8 mouse cellular contexts compared by ENCODE assay signal in genomic region chr10:80399191-80399972, GRCm38 (mm10). TPM values are rescaled to one million over a fixed set of nuclear protein-coding genes. Genes with fewer than 3 reads are reported as not detected.
DNase-seq lines count a peak whose midpoint lies in the region; ATAC-seq lines count a peak whose summit lies in the region.

Mbd3 (minus strand) TSS chr10:80399550.

- peak; percentile 98 for DNase-seq in WW6 (ENCODE audit: low read depth, low spot score)
- DNase-seq in cerebellum, postnatal 4 days (ENCODE audit: low spot score in 2 of 2) = peak; percentile 96 to 99
- peak; percentile 99 for DNase-seq in gastrocnemius, adult 18-20 months (ENCODE audit: low spot score)
- peak; percentile 99 for DNase-seq in left cerebral cortex, adult 18-20 months (ENCODE audit: low spot score in 2 of 2)
- DNase-seq in right cerebral cortex, adult 18-20 months = peak; percentile 100
- DNase-seq in urinary bladder, postnatal 10 days (ENCODE audit: low spot score) = peak; percentile 97

- WGBS in hindbrain, embryonic 16.5 days = under 1% methylated on average over 82 of the region's 82 CpGs
- under 1% methylated on average over 68 of the region's 82 CpGs for WGBS in macrophage (ENCODE audit: missing documents)

- peak within 1 kb of the TSS; percentile 91 for H3K9ac ChIP-seq in hindbrain, embryonic 16.5 days (ENCODE audit: low read depth, low read length)

- H3K27ac ChIP-seq in hindbrain, embryonic 16.5 days (ENCODE audit: low read depth, low read length) = peak within 1 kb of the TSS; percentile 100
- H3K27ac ChIP-seq in macrophage = peak within 1 kb of the TSS; percentile 84

- no peaks in the 10 kb centered on the region for H3K27me3 ChIP-seq in hindbrain, embryonic 16.5 days (replicated peaks; ENCODE audit: control insufficient read depth, insufficient read depth, low read length)

- peaks cover 44% of the 10 kb centered on the region for H3K79me2 ChIP-seq in macrophage (ENCODE audit: inconsistent target)

- peak within 1 kb of the TSS; percentile 74 for H3K4me3 ChIP-seq in hindbrain, embryonic 16.5 days (ENCODE audit: low read length)
- H3K4me3 ChIP-seq in macrophage (ENCODE audit: inconsistent target) = peak within 1 kb of the TSS; percentile 52

- peak; percentile 97 for ATAC-seq in hindbrain, embryonic 16.5 days

- H3K9me3 ChIP-seq in hindbrain, embryonic 16.5 days (ENCODE audit: control insufficient read depth, low read length) = no peaks in the 10 kb centered on the region

- H3K4me1 ChIP-seq in hindbrain, embryonic 16.5 days (ENCODE audit: control insufficient read depth, insufficient read depth, low read depth, low read length) = peaks cover 17% of the 10 kb centered on the region

- peak within 1 kb of the TSS; percentile 82 for H3K4me2 ChIP-seq in hindbrain, embryonic 16.5 days (ENCODE audit: low read length)

- peaks cover 29% of the 10 kb centered on the region for H3K36me3 ChIP-seq in hindbrain, embryonic 16.5 days (ENCODE audit: control insufficient read depth, insufficient read depth, low read length)
- H3K36me3 ChIP-seq in macrophage (ENCODE audit: inconsistent target) = peaks cover 36% of the 10 kb centered on the region

RNA-seq across cellular contexts. Expression of gene Mbd3, which starts in this region (rescaled TPM):
- total RNA-seq in gastrocnemius, adult 18-20 months (2021) = 100 to 1,000 TPM; 108 to 127 TPM
- polyA plus RNA-seq in hindbrain, embryonic 16.5 days (2015; fragmentation: Nextera tagmentation; extraction: Ambion mirVana) = 196 and 207 TPM in 2 replicates
- 100 to 1,000 TPM; 143 to 166 TPM for total RNA-seq in left cerebral cortex, adult 18-20 months (2021)
- 10 to 100 TPM in 17 of 26 experiments, 1 to 10 TPM in 9; 4.9 to 39.3 (median 13.4) TPM for total RNA-seq in macrophage (2018; cell fraction: chromatin; rRNA removed)
- 10 to 100 TPM; 41.5 to 73.7 (median 54.5) TPM for total RNA-seq in macrophage (2018; cell fraction: cytosol; rRNA removed)
- 10 to 100 TPM; 11.4 to 41.4 (median 19.3) TPM for total RNA-seq in macrophage (2018; cell fraction: nucleus; rRNA removed)
- 64.4 to 92.6 TPM (median 64.4 TPM) in 3 replicates for polyA plus RNA-seq in macrophage (2018)

Comparison
In these comparisons a context has a peak if more than half of its experiments do, and no peak if none do; other contexts are left out.
1. Peak in every context shown above with its lines: DNase-seq, ATAC-seq, H3K4me3 ChIP-seq and H3K27ac ChIP-seq.